Mouse (Mus musculus) stomach, embryonic 14.5 days (tissue): Measurements from ENCODE around the gene Slc15a5. TPM values are rescaled to one million over a fixed set of nuclear protein-coding genes. Genes with fewer than 3 reads are reported as not detected.

Experiments
- ATAC-seq: fragments of 200-750 bp; cut with Nextera tagmentation; 2 replicates; pipeline ENCODE4 v1.8.0; 2017; ENCODE audit warnings: low read depth, moderate TSS enrichment; ENCODE audit not compliant: insufficient number of reproducible peaks, insufficient read depth, low FRiP score
- H3K27ac ChIP-seq: fragments of 300-500 bp; sonication (generic); 2 replicates; pipeline ENCODE4 v1.5.1; 2014; ENCODE audit warnings: mild to moderate bottlenecking, low read length, moderate library complexity, mixed read lengths
- H3K27me3 ChIP-seq: fragments of 300-500 bp; sonication (generic); 2 replicates; pipeline ENCODE4 v1.6.1; 2014; ENCODE audit warnings: low read length, control low read depth, mixed read lengths; ENCODE audit not compliant: control insufficient read depth, insufficient read depth
- H3K36me3 ChIP-seq: fragments of 300-500 bp; sonication (generic); 2 replicates; pipeline ENCODE4 v1.6.1; 2014; ENCODE audit warnings: mild to moderate bottlenecking, control low read depth, low read length, moderate library complexity, mixed read lengths; ENCODE audit not compliant: control insufficient read depth, insufficient read depth
- H3K4me1 ChIP-seq: fragments of 300-500 bp; sonication (generic); 2 replicates; pipeline ENCODE4 v1.6.1; 2014; ENCODE audit warnings: low read length, control low read depth, mixed read lengths; ENCODE audit not compliant: control insufficient read depth, insufficient read depth
- H3K4me2 ChIP-seq: fragments of 300-500 bp; sonication (generic); replicated peaks from 2 replicates; pipeline ENCODE4 v1.6.1; 2014; ENCODE audit warnings: low read depth, low read length, control low read depth
- H3K4me3 ChIP-seq: fragments of 300-500 bp; sonication (generic); 2 replicates; pipeline ENCODE4 v1.5.1; 2014; ENCODE audit warnings: low read depth, low read length, control low read depth
- H3K9ac ChIP-seq: fragments of 300-500 bp; sonication (generic); replicated peaks from 2 replicates; pipeline ENCODE4 v1.6.1; 2014; ENCODE audit warnings: low read depth, mild to moderate bottlenecking, control low read depth, low read length, moderate library complexity, mixed read lengths
- H3K9me3 ChIP-seq: fragments of 300-500 bp; sonication (generic); 2 replicates; pipeline ENCODE4 v1.6.1; 2016; ENCODE audit warnings: low read depth, low read length, control low read depth; ENCODE audit not compliant: control insufficient read depth
- WGBS: fragments of 180-500 bp; shearing (Covaris S2); extraction: QIAGEN DNeasy Blood & Tissue Kit; methylation state at CpG from one replicate; pipeline ENCODE4 v1.1.7; 2014; 5-methylcytosine and 5-hydroxymethylcytosine counted together
- polyA plus RNA-seq: library from polyadenylated mRNA; unstranded; fragments of >200 nt; fragmentation: Nextera tagmentation; extraction: Ambion mirVana; gene quantifications from 2 replicates; pipeline ENCODE4 v1.2.1, GENCODE M21; 2014

The Slc15a5 gene
- polyA plus RNA-seq, 1 experiment from 2014 or later: not detected

- no peaks in the 10 kb centered on the region for H3K4me1 ChIP-seq
- H3K36me3 ChIP-seq: no peaks in the 10 kb centered on the region
- no peak overlapping the region for H3K4me2 ChIP-seq
- H3K9ac ChIP-seq: no peak overlapping the region
- no peaks in the 10 kb centered on the region for H3K27me3 ChIP-seq
- H3K27ac ChIP-seq: no peak overlapping the region
- 57% methylated on average over 7 of the region's 7 CpGs for WGBS
- ATAC-seq: no peak
- no peaks in the 10 kb centered on the region for H3K9me3 ChIP-seq
- no peak overlapping the region for H3K4me3 ChIP-seq
These were observed 116.0 kb downstream of the Slc15a5 start for GRCm38 (mm10) chr6:137963703-137964102.

GRCm38 (mm10) chr6:137962836-137963235 lies 116.9 kb downstream of the Slc15a5 start:
- Histone ChIP-seq H3K27ac (no peak overlapping the region), H3K4me3 (no peak overlapping the region), H3K9me3 (no peaks in the 10 kb centered on the region), H3K36me3 (no peaks in the 10 kb centered on the region), H3K9ac (no peak overlapping the region), H3K27me3 (no peaks in the 10 kb centered on the region), H3K4me2 (no peak overlapping the region), H3K4me1 (no peaks in the 10 kb centered on the region)
- ATAC-seq: no peak
- WGBS: 62% methylated on average over 4 of the region's 4 CpGs

DNA sequence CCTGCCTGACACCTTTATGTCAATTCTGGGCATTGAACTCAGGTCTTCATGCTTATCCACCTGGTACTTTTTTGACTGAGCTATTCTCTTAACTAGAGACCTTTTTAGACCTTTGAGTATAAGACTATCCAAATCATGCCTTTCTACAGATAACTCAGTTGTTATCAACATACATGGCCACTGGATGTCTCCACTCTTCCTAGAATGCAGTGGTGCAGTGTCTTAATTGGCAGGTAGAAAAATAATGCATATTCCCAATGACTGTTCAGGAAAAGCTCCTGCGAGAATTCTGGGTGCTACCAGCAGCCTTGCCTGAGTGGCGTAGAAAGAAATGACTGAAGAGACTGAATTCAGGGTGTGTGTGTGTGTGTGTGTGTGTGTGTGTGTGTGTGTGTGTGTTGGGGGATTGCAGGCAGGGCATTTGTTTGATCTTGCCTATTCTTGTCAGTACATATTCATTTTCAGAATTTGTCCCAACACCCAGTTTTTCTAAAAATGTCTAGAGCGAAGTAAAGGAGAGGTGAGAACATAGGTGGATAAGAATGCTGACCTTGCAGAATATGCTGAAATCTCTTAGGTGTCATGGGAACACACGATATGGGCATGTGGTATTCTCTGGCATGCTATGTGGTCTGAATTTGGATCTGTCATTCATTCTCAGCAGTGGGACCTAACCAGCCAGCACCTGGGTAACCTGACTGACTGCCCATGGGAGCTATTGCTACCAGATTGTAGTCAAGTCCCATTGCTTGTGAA lies 119.5 kb downstream of the Slc15a5 start:
- no peak overlapping the region for H3K4me3 ChIP-seq
- H3K27ac ChIP-seq: no peak overlapping the region
- no peak for ATAC-seq
- no peaks in the 10 kb centered on the region for H3K27me3 ChIP-seq
- H3K36me3 ChIP-seq: no peaks in the 10 kb centered on the region
- 88% methylated on average over 4 of the region's 4 CpGs for WGBS
- no peaks in the 10 kb centered on the region for H3K9me3 ChIP-seq
- no peak overlapping the region for H3K4me2 ChIP-seq
- H3K4me1 ChIP-seq: no peaks in the 10 kb centered on the region
- H3K9ac ChIP-seq: no peak overlapping the region

DNA sequence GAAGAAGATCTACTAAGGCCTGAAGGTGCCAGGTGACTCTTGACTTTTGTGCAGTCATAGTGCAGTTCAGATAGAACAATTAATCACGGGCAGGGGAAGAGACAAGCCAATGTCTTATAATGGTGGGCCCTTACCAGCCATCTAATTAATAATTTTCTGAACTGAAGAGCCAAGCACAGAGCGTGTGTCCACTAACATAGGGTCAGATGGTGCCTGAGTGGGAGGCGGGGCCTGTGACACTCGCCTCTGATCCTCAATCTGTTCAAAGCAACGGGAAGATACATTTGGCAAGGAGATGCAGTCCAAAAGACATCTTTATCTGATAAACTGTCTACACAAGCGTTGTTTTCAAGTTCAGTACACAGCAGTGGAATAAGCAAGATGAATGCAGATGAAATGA lies 122.1 kb downstream of the Slc15a5 start:
- Histone ChIP-seq H3K4me1 (no peaks in the 10 kb centered on the region), H3K27me3 (no peaks in the 10 kb centered on the region), H3K4me2 (no peak overlapping the region), H3K4me3 (no peak overlapping the region), H3K36me3 (no peaks in the 10 kb centered on the region), H3K9ac (no peak overlapping the region), H3K9me3 (no peaks in the 10 kb centered on the region), H3K27ac (no peak overlapping the region)
- no peak for ATAC-seq
- 82% methylated on average over 6 of the region's 6 CpGs for WGBS

DNA sequence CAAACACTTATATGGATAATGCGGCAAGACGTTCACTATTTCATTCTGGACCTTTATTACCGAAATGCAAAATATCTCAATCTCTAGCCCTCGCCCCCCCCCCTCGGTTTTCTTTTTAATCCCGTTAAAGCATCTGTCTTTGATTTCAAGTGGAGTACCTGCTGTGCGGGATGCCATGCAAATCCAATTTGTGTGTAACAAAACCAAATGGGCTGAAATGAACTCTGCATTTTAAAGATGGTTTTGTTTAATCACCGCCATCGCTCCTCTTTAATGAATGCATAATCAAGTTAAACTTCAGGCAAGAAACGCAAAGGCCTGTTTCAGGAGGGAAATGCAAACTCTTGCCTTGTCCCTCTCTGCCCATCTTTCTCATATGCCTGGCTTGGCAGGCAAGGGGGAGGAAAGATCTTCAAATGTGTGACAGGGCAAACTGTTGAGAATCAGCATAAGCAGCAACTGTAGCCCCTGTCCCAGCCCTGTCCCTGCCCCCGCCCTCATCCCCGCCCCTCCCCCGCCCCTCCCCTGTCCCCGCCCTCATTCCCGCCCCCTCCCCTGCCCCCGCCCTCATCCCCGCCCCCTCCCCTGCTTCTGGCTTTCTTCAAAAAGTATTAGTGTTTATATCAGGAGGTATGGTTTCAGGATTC lies 122.8 kb downstream of the Slc15a5 start:
- no peaks in the 10 kb centered on the region for H3K36me3 ChIP-seq
- no peak overlapping the region for H3K4me2 ChIP-seq
- H3K27me3 ChIP-seq: no peaks in the 10 kb centered on the region
- H3K4me3 ChIP-seq: no peak overlapping the region
- 64% methylated on average over 10 of the region's 17 CpGs for WGBS
- ATAC-seq: no peak
- H3K4me1 ChIP-seq: no peaks in the 10 kb centered on the region
- no peaks in the 10 kb centered on the region for H3K9me3 ChIP-seq
- no peak overlapping the region for H3K27ac ChIP-seq
- no peak overlapping the region for H3K9ac ChIP-seq

- Histone ChIP-seq H3K9ac (no peak overlapping the region), H3K4me2 (no peak overlapping the region), H3K27me3 (no peaks in the 10 kb centered on the region), H3K27ac (no peak overlapping the region), H3K4me3 (no peak overlapping the region), H3K4me1 (no peaks in the 10 kb centered on the region), H3K9me3 (no peaks in the 10 kb centered on the region), H3K36me3 (no peaks in the 10 kb centered on the region)
- 67% methylated on average over 10 of the region's 10 CpGs for WGBS
- no peak for ATAC-seq
These were observed 133.2 kb downstream of the Slc15a5 start for GRCm38 (mm10) chr6:137946520-137946919.

- H3K4me3 ChIP-seq: no peak overlapping the region
- no peaks in the 10 kb centered on the region for H3K27me3 ChIP-seq
- 49% methylated on average over 12 of the region's 12 CpGs for WGBS
- no peak overlapping the region for H3K27ac ChIP-seq
- H3K4me1 ChIP-seq: peaks cover 8% of the 10 kb centered on the region
- H3K9ac ChIP-seq: no peak overlapping the region
- H3K9me3 ChIP-seq: no peaks in the 10 kb centered on the region
- no peaks in the 10 kb centered on the region for H3K36me3 ChIP-seq
- H3K4me2 ChIP-seq: no peak overlapping the region
- ATAC-seq: no peak; the same call in 1 of the 2 replicates
These were observed 139.1 kb downstream of the Slc15a5 start for GRCm38 (mm10) chr6:137940374-137941218.

GRCm38 (mm10) chr6:137937541-137937940 lies 142.2 kb downstream of the Slc15a5 start:
- Histone ChIP-seq H3K27ac (no peak overlapping the region), H3K4me3 (no peak overlapping the region), H3K9me3 (no peaks in the 10 kb centered on the region), H3K27me3 (no peaks in the 10 kb centered on the region), H3K9ac (no peak overlapping the region), H3K4me2 (no peak overlapping the region), H3K36me3 (no peaks in the 10 kb centered on the region), H3K4me1 (peaks cover 18% of the 10 kb centered on the region)
- WGBS: 90% methylated on average over 5 of the region's 5 CpGs
- ATAC-seq: no peak
